Mouse (Mus musculus): ENCODE data around the gene Rasal1. TPM values are rescaled to one million over a fixed set of nuclear protein-coding genes. Genes with fewer than 3 reads are reported as not detected.

Gene Rasal1
- polyA plus RNA-seq, 1 experiment: 6.4 TPM

- TF ChIP-seq GATA1 (IDR thresholded peaks at IDR 0.05; ENCODE audit: low read length): no peak
Measured at GRCm38 (mm10) chr5:120615903-120616302, 32.7 kb upstream of the Rasal1 start.

GRCm38 (mm10) chr5:120618778-120619177 lies 29.8 kb upstream of the Rasal1 start:
- TF ChIP-seq GATA1 (IDR thresholded peaks at IDR 0.05; ENCODE audit: low read length): no peak

- TF ChIP-seq GATA1 (IDR thresholded peaks at IDR 0.05; ENCODE audit: low read length): no peak
Measured at GRCm38 (mm10) chr5:120619201-120619600, 29.4 kb upstream of the Rasal1 start.

- TF ChIP-seq GATA1 (IDR thresholded peaks at IDR 0.05; ENCODE audit: low read length): no peak
Measured at GRCm38 (mm10) chr5:120620375-120621077, 28.1 kb upstream of the Rasal1 start.

- TF ChIP-seq GATA1 (IDR thresholded peaks at IDR 0.05; ENCODE audit: low read length): no peak
Measured at GRCm38 (mm10) chr5:120621078-120621765, 27.4 kb upstream of the Rasal1 start.

GRCm38 (mm10) chr5:120621846-120622197 lies 26.8 kb upstream of the Rasal1 start:
- no peak for TF ChIP-seq GATA1 (IDR thresholded peaks at IDR 0.05; ENCODE audit: low read length)

- no peak for TF ChIP-seq GATA1 (IDR thresholded peaks at IDR 0.05; ENCODE audit: low read length)
Measured at GRCm38 (mm10) chr5:120622198-120622851, 26.3 kb upstream of the Rasal1 start.

- TF ChIP-seq GATA1 (IDR thresholded peaks at IDR 0.05; ENCODE audit: low read length): no peak
Measured at GRCm38 (mm10) chr5:120624427-120624826, 24.2 kb upstream of the Rasal1 start.

GRCm38 (mm10) chr5:120626399-120626798 lies 22.2 kb upstream of the Rasal1 start:
- TF ChIP-seq GATA1 (IDR thresholded peaks at IDR 0.05; ENCODE audit: low read length): no peak

- TF ChIP-seq GATA1 (IDR thresholded peaks at IDR 0.05; ENCODE audit: low read length): no peak
Measured at GRCm38 (mm10) chr5:120627515-120628300, 20.9 kb upstream of the Rasal1 start.

GRCm38 (mm10) chr5:120628624-120629023 lies 20.0 kb upstream of the Rasal1 start:
- no peak for TF ChIP-seq GATA1 (IDR thresholded peaks at IDR 0.05; ENCODE audit: low read length)

- TF ChIP-seq GATA1 (IDR thresholded peaks at IDR 0.05; ENCODE audit: low read length): no peak
Measured at GRCm38 (mm10) chr5:120631128-120631527, 17.5 kb upstream of the Rasal1 start.

GRCm38 (mm10) chr5:120631892-120632291 lies 16.7 kb upstream of the Rasal1 start:
- TF ChIP-seq GATA1 (IDR thresholded peaks at IDR 0.05; ENCODE audit: low read length): no peak

- no peak for TF ChIP-seq GATA1 (IDR thresholded peaks at IDR 0.05; ENCODE audit: low read length)
Measured at GRCm38 (mm10) chr5:120634131-120634530, 14.5 kb upstream of the Rasal1 start, which contains the start of gene Cfap73. TSS of gene Cfap73 (minus strand) at chr5:120634235.

- no peak for TF ChIP-seq GATA1 (IDR thresholded peaks at IDR 0.05; ENCODE audit: low read length)
Measured at GRCm38 (mm10) chr5:120634860-120635259, 13.8 kb upstream of the Rasal1 start.

GRCm38 (mm10) chr5:120635633-120636032 lies 13.0 kb upstream of the Rasal1 start:
- TF ChIP-seq GATA1 (IDR thresholded peaks at IDR 0.05; ENCODE audit: low read length): no peak
